Mouse (Mus musculus): Measurements from ENCODE around the gene Prph2.

- TF ChIP-seq CTCF (IDR thresholded peaks at IDR 0.05; ENCODE audit: low read depth, low read length), result no peak
- TF ChIP-seq GATA1 (IDR thresholded peaks at IDR 0.05; ENCODE audit: borderline replicate concordance, low read length), result no peak
- no peak for TF ChIP-seq POLR2AphosphoS5 (IDR thresholded peaks at IDR 0.05; ENCODE audit: insufficient replicate concordance, low read depth, low read length)
- TF ChIP-seq TAL1 (conservative IDR thresholded peaks at IDR 0.05; ENCODE audit: low read depth, low read length), result no peak
These were observed 30.2 kb downstream of the Prph2 start for GRCm38 (mm10) chr17:46940461-46940860.
